Mouse (Mus musculus): ENCODE measurements around the gene Rlf. TPM values are rescaled to one million over a fixed set of nuclear protein-coding genes. Genes with fewer than 3 reads are reported as not detected.
A peak's percentile ranks its signal among the peaks of the same experiment; 100 is the strongest.

Gene Rlf
- polyA plus RNA-seq, 1 experiment = 2.8 TPM

DNA sequence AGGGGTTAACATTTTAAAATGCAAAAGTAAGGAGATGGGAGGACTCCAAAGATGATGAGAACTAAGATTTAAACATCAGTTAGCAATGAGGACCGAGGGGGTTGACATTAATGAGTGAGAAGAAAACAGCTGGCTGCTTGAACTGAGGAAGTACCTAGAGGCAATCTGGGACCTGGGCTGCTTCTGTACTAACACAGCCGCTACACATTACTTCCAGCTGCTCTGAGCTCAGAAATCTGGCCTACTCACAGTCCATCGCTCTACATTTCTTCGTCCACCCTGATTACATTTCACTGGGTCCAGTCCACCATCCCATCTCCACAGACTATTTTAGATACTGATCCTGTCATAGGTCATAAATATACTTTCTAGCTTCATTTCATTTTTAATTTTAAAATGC lies 17.0 kb downstream of the Rlf start:
- H3K4me3 ChIP-seq (ENCODE audit: extremely low read depth, insufficient read depth, insufficient read length) = no peak overlapping the region
- H3K27me3 ChIP-seq (ENCODE audit: control insufficient read depth, insufficient read depth, low read length) = no peaks in the 10 kb centered on the region
- 55% methylated on average over 4 of the region's 4 CpGs for WGBS
- no peaks in the 10 kb centered on the region for H3K36me3 ChIP-seq (ENCODE audit: control insufficient read depth, insufficient read depth, low read length)
- peaks cover 27% of the 10 kb centered on the region for H3K4me1 ChIP-seq (ENCODE audit: control insufficient read depth, insufficient read depth, insufficient read length)
- TF ChIP-seq CTCF (IDR thresholded peaks at IDR 0.05; ENCODE audit: extremely low read depth, insufficient read depth, insufficient read length, insufficient replicate concordance) = no peak
- no peak for TF ChIP-seq POLR2A (IDR thresholded peaks at IDR 0.05; ENCODE audit: low read depth, low read length)
- no peak for DNase-seq (ENCODE audit: low read depth in 1 of 2, low spot score in 2 of 2)
- H3K27ac ChIP-seq (ENCODE audit: insufficient read depth, low read length) = no peak overlapping the region

DNA sequence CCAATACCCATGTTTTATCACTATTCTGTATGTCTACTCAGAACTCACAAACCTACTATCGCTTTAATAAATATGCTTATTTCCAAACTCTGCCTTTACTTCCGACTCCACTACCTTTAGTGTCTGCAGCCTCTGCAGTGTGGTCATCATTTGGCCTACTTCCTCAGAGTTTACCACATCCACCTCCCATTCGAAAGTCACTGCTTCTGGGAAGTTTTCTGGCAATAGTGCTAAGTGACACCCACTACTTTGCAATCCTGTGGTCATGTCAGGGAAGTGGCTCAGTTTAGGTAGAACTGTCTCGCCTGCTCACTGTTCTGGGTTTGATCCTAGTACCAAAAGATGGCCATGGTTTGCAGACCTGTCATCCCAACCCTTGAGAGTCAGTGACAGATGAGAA lies 17.9 kb downstream of the Rlf start:
- Histone ChIP-seq H3K4me1 (ENCODE audit: control insufficient read depth, insufficient read depth, insufficient read length) (peaks cover 27% of the 10 kb centered on the region), H3K4me3 (ENCODE audit: extremely low read depth, insufficient read depth, insufficient read length) (no peak overlapping the region), H3K36me3 (ENCODE audit: control insufficient read depth, insufficient read depth, low read length) (no peaks in the 10 kb centered on the region), H3K27me3 (ENCODE audit: control insufficient read depth, insufficient read depth, low read length) (no peaks in the 10 kb centered on the region), H3K27ac (ENCODE audit: insufficient read depth, low read length) (peak overlapping the region; percentile 78; the same call in 1 of the 2 replicates)
- WGBS = 54% methylated on average over 4 of the region's 4 CpGs
- no peak for DNase-seq (ENCODE audit: low read depth in 1 of 2, low spot score in 2 of 2)
- no peak for TF ChIP-seq CTCF (IDR thresholded peaks at IDR 0.05; ENCODE audit: extremely low read depth, insufficient read depth, insufficient read length, insufficient replicate concordance)
- no peak for TF ChIP-seq POLR2A (IDR thresholded peaks at IDR 0.05; ENCODE audit: low read depth, low read length)

DNA sequence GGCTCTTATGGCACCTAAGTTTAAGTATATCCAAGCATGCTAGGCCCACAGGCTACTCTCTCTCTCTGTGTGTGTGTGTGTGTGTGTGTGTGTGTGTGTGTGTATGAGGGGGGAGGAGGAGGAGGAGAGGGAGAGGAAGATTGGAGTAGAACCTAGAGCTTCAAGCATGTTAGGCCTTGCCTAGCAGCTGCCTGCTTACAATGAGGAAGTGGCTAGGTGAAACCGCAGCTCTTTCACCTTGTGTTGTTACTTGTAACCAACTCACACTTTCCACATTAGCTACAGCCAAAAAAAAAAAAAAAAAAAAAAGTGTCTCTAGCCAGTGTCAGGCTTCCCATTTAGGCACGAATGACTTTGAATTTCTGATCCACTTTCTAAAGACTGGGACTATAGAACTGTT lies 18.7 kb downstream of the Rlf start:
- peaks cover 25% of the 10 kb centered on the region for H3K4me1 ChIP-seq (ENCODE audit: control insufficient read depth, insufficient read depth, insufficient read length)
- TF ChIP-seq CTCF (IDR thresholded peaks at IDR 0.05; ENCODE audit: extremely low read depth, insufficient read depth, insufficient read length, insufficient replicate concordance) = no peak
- TF ChIP-seq POLR2A (IDR thresholded peaks at IDR 0.05; ENCODE audit: low read depth, low read length) = no peak
- peak overlapping the region; percentile 88 for H3K27ac ChIP-seq (ENCODE audit: insufficient read depth, low read length)
- H3K36me3 ChIP-seq (ENCODE audit: control insufficient read depth, insufficient read depth, low read length) = no peaks in the 10 kb centered on the region
- 4% methylated on average over 2 of the region's 2 CpGs for WGBS
- no peaks in the 10 kb centered on the region for H3K27me3 ChIP-seq (ENCODE audit: control insufficient read depth, insufficient read depth, low read length)
- no peak overlapping the region for H3K4me3 ChIP-seq (ENCODE audit: extremely low read depth, insufficient read depth, insufficient read length)
- DNase-seq (ENCODE audit: low read depth in 1 of 2, low spot score in 2 of 2) = peak; percentile 62 to 81

- 0 out of 2 replicates have a peak overlapping the region, but pooled peaks have one; percentile 2 for H3K27ac ChIP-seq (ENCODE audit: insufficient read depth, low read length)
- no peak for DNase-seq (ENCODE audit: low read depth in 1 of 2, low spot score in 2 of 2)
- peaks cover under 1% of the 10 kb centered on the region; the same call in 1 of the 2 replicates for H3K36me3 ChIP-seq (ENCODE audit: control insufficient read depth, insufficient read depth, low read length)
- TF ChIP-seq CTCF (IDR thresholded peaks at IDR 0.05; ENCODE audit: extremely low read depth, insufficient read depth, insufficient read length, insufficient replicate concordance) (no peak), POLR2A (IDR thresholded peaks at IDR 0.05; ENCODE audit: low read depth, low read length) (no peak)
- peaks cover 25% of the 10 kb centered on the region for H3K4me1 ChIP-seq (ENCODE audit: control insufficient read depth, insufficient read depth, insufficient read length)
- H3K4me3 ChIP-seq (ENCODE audit: extremely low read depth, insufficient read depth, insufficient read length) = no peak overlapping the region
- H3K27me3 ChIP-seq (ENCODE audit: control insufficient read depth, insufficient read depth, low read length) = no peaks in the 10 kb centered on the region
These were observed 20.1 kb downstream of the Rlf start for GRCm38 (mm10) chr4:121194736-121195135.

GRCm38 (mm10) chr4:121192306-121192705 lies 22.6 kb downstream of the Rlf start:
- no peak for DNase-seq (ENCODE audit: low read depth in 1 of 2, low spot score in 2 of 2)
- 86% methylated on average over 2 of the region's 2 CpGs for WGBS
- Histone ChIP-seq H3K36me3 (ENCODE audit: control insufficient read depth, insufficient read depth, low read length) (peaks cover 8% of the 10 kb centered on the region), H3K4me1 (ENCODE audit: control insufficient read depth, insufficient read depth, insufficient read length) (peaks cover 15% of the 10 kb centered on the region), H3K4me3 (ENCODE audit: extremely low read depth, insufficient read depth, insufficient read length) (no peak overlapping the region), H3K27ac (ENCODE audit: insufficient read depth, low read length) (no peak overlapping the region), H3K27me3 (ENCODE audit: control insufficient read depth, insufficient read depth, low read length) (no peaks in the 10 kb centered on the region)
- TF ChIP-seq CTCF (IDR thresholded peaks at IDR 0.05; ENCODE audit: extremely low read depth, insufficient read depth, insufficient read length, insufficient replicate concordance) = no peak
- no peak for TF ChIP-seq POLR2A (IDR thresholded peaks at IDR 0.05; ENCODE audit: low read depth, low read length)

- H3K4me3 ChIP-seq (ENCODE audit: extremely low read depth, insufficient read depth, insufficient read length) = no peak overlapping the region
- H3K4me1 ChIP-seq (ENCODE audit: control insufficient read depth, insufficient read depth, insufficient read length) = peaks cover 1% of the 10 kb centered on the region; the same call in 1 of the 2 replicates
- WGBS = 87% methylated on average over 3 of the region's 3 CpGs
- no peak for DNase-seq (ENCODE audit: low read depth in 1 of 2, low spot score in 2 of 2)
- H3K27me3 ChIP-seq (ENCODE audit: control insufficient read depth, insufficient read depth, low read length) = no peaks in the 10 kb centered on the region
- TF ChIP-seq POLR2A (IDR thresholded peaks at IDR 0.05; ENCODE audit: low read depth, low read length) (no peak), CTCF (IDR thresholded peaks at IDR 0.05; ENCODE audit: extremely low read depth, insufficient read depth, insufficient read length, insufficient replicate concordance) (no peak)
- peaks cover 8% of the 10 kb centered on the region for H3K36me3 ChIP-seq (ENCODE audit: control insufficient read depth, insufficient read depth, low read length)
- no peak overlapping the region for H3K27ac ChIP-seq (ENCODE audit: insufficient read depth, low read length)
These were observed 25.5 kb downstream of the Rlf start for GRCm38 (mm10) chr4:121189341-121189740.

- no peak overlapping the region for H3K27ac ChIP-seq (ENCODE audit: insufficient read depth, low read length)
- WGBS = 94% methylated on average over 3 of the region's 3 CpGs
- TF ChIP-seq POLR2A (IDR thresholded peaks at IDR 0.05; ENCODE audit: low read depth, low read length) (no peak), CTCF (IDR thresholded peaks at IDR 0.05; ENCODE audit: extremely low read depth, insufficient read depth, insufficient read length, insufficient replicate concordance) (no peak)
- H3K36me3 ChIP-seq (ENCODE audit: control insufficient read depth, insufficient read depth, low read length) = peaks cover 11% of the 10 kb centered on the region; the same call in 1 of the 2 replicates
- no peak for DNase-seq (ENCODE audit: low read depth in 1 of 2, low spot score in 2 of 2)
- no peak overlapping the region for H3K4me3 ChIP-seq (ENCODE audit: extremely low read depth, insufficient read depth, insufficient read length)
- no peaks in the 10 kb centered on the region for H3K4me1 ChIP-seq (ENCODE audit: control insufficient read depth, insufficient read depth, insufficient read length)
- no peaks in the 10 kb centered on the region for H3K27me3 ChIP-seq (ENCODE audit: control insufficient read depth, insufficient read depth, low read length)
These were observed 35.2 kb downstream of the Rlf start for GRCm38 (mm10) chr4:121179669-121180068.
